Mouse (Mus musculus) liver, embryonic 14.5 days (tissue): Measurements from ENCODE around the gene Ifit3b. TPM values are rescaled to one million over a fixed set of nuclear protein-coding genes. Genes with fewer than 3 reads are reported as not detected.
A peak's percentile ranks its signal among the peaks of the same experiment; 100 is the strongest.

Experiments used
- ATAC-seq: fragments of 200-750 bp; cut with Nextera tagmentation; 2 replicates; pipeline ENCODE4 v1.8.0; 2017; ENCODE audit warnings: moderate number of reproducible peaks, mild to moderate bottlenecking, moderate library complexity; ENCODE audit not compliant: insufficient read depth
- DNase-seq, 3 experiments: peaks; one replicate each; pipeline ENCODE4 v3.0.0-alpha.2; 2012 to 2013; ENCODE audit warnings: low read depth in 3 of 3, low spot score in 3 of 3
- H3K27ac ChIP-seq: fragments of 300-500 bp; sonication (generic); 2 replicates; pipeline ENCODE4 v1.5.1; 2014; ENCODE audit warnings: moderate library complexity, mild to moderate bottlenecking, control low read depth, inconsistent platforms
- H3K27me3 ChIP-seq: fragments of 300-500 bp; sonication (generic); 2 replicates; pipeline ENCODE4 v1.6.1; 2014; ENCODE audit warnings: mild to moderate bottlenecking, low read length, moderate library complexity; ENCODE audit not compliant: control insufficient read depth, insufficient read depth
- H3K36me3 ChIP-seq: fragments of 300-500 bp; sonication (generic); replicated peaks from 2 replicates; pipeline ENCODE4 v1.6.1; 2014; ENCODE audit warnings: low read depth; ENCODE audit not compliant: control insufficient read depth, insufficient read depth
- H3K4me1 ChIP-seq, 2 experiments: fragments of 200-500 bp in 1 of 2; fragments of 300-500 bp in 1 of 2; sonication (generic) in 1 of 2; replicated peaks; 2 replicates each; pipeline ENCODE4 v1.6.1; 2012 to 2014; ENCODE audit warnings: antibody characterized with exemption in 1 of 2, inconsistent platforms in 1 of 2, low read length in 1 of 2; ENCODE audit not compliant: control insufficient read depth in 2 of 2, insufficient read depth in 2 of 2
- H3K4me2 ChIP-seq: fragments of 300-500 bp; sonication (generic); 2 replicates; pipeline ENCODE4 v1.6.1; 2014; ENCODE audit warnings: low read depth, mild to moderate bottlenecking, control low read depth, moderate library complexity
- H3K4me3 ChIP-seq, 2 experiments: fragments of 200-500 bp in 1 of 2; fragments of 300-500 bp in 1 of 2; sonication (generic) in 1 of 2; 2 replicates each; pipeline ENCODE4 v1.5.1; 2012 to 2014; ENCODE audit warnings: low read depth in 2 of 2, low read length in 2 of 2, mild to moderate bottlenecking in 2 of 2, control low read depth in 1 of 2, inconsistent platforms in 1 of 2, moderate library complexity in 1 of 2; ENCODE audit not compliant: insufficient read depth in 1 of 2
- H3K9ac ChIP-seq: fragments of 300-500 bp; sonication (generic); replicated peaks from 2 replicates; pipeline ENCODE4 v1.6.1; 2014; ENCODE audit warnings: mild to moderate bottlenecking, control low read depth, moderate library complexity
- H3K9me3 ChIP-seq: fragments of 300-500 bp; sonication (generic); 2 replicates; pipeline ENCODE4 v1.6.1; 2016; ENCODE audit warnings: low read length, mixed read lengths; ENCODE audit not compliant: control insufficient read depth
- CTCF ChIP-seq: IDR thresholded peaks from 2 replicates; pipeline ENCODE4 v1.5.1; 2016; ENCODE audit warnings: antibody characterized with exemption, low read depth, control low read depth
- EP300 ChIP-seq: IDR thresholded peaks from 2 replicates; pipeline ENCODE4 v1.6.1; 2016; ENCODE audit warnings: antibody characterized with exemption, low read depth
- WGBS: fragments of 180-500 bp; shearing (Covaris S2); extraction: QIAGEN DNeasy Blood & Tissue Kit; methylation state at CpG from one replicate; pipeline ENCODE4 v1.1.7; 2014; ENCODE audit not compliant: insufficient replicate concordance; 5-methylcytosine and 5-hydroxymethylcytosine counted together
- polyA plus RNA-seq, 2 experiments: library from polyadenylated mRNA; depleted of rRNA in 1 of 2; stranded (reverse) in 1 of 2; unstranded in 1 of 2; fragments of >200 nt; fragmentation: Nextera tagmentation in 1 of 2; extraction: Ambion mirVana in 1 of 2; gene quantifications; 2 replicates each; pipeline versions ENCODE4 v1.2.1 to v1.2.3; 2012 to 2014

The Ifit3b gene
- polyA plus RNA-seq, 2 experiments = 0.21 to 0.24 TPM

DNA sequence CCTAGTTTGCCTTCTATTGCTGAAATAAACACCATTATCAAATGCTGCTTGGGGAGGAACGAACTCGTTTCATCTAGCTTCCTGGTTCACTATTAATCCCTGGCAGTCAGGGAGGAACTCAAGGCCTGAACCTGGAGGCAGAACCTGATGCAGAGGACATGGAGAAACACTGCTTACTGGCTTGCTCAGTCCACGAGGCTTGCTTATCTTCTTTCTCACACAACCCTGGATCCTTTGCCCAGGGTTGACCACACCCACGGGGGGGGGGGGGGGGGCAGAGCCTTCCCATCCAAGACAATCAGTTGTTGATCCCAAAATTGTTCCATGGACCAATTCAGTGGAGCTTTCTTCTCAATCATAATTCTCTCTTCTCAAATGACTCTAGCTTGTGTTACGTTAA is 55.0 kb downstream of the Ifit3b start:
- no peak overlapping the region for H3K9ac ChIP-seq
- peaks cover 12 to 17% of the 10 kb centered on the region in 2 experiments for H3K4me1 ChIP-seq
- WGBS = 30% methylated on average over 5 of the region's 5 CpGs
- no peaks in the 10 kb centered on the region for H3K36me3 ChIP-seq
- peak; percentile 72 for ATAC-seq
- H3K27ac ChIP-seq = no peak overlapping the region
- TF ChIP-seq CTCF = no peak
- TF ChIP-seq EP300 = no peak; the same call in 1 of the 2 replicates
- H3K27me3 ChIP-seq = no peaks in the 10 kb centered on the region
- no peaks in the 10 kb centered on the region for H3K9me3 ChIP-seq
- DNase-seq = peak in 2 of 3 experiments; percentile 13 to 36
- peak overlapping the region; percentile 64 for H3K4me2 ChIP-seq
- H3K4me3 ChIP-seq = no peak overlapping the region

Other genes starting within 250 kb of the Ifit3b start
- gene Ch25h, start 132.8 kb upstream of the Ifit3b start, polyA plus RNA-seq (2012; rRNA removed) = 0.15 and 0.29 TPM in 2 replicates
- not detected in 2 replicates for gene Ch25h, start 132.8 kb upstream of the Ifit3b start, polyA plus RNA-seq (2014; fragmentation: Nextera tagmentation; extraction: Ambion mirVana)
- gene Lipa, start 80.5 kb upstream of the Ifit3b start, polyA plus RNA-seq (2012; rRNA removed) = 19.3 and 22.7 TPM in 2 replicates
- 40.4 and 44.2 TPM in 2 replicates for gene Lipa, start 80.5 kb upstream of the Ifit3b start, polyA plus RNA-seq (2014; fragmentation: Nextera tagmentation; extraction: Ambion mirVana)
- 0.75 and 2.1 TPM in 2 replicates for gene Ifit2, start 57.3 kb upstream of the Ifit3b start, polyA plus RNA-seq (2012; rRNA removed)
- 2.8 and 3.5 TPM in 2 replicates for gene Ifit2, start 57.3 kb upstream of the Ifit3b start, polyA plus RNA-seq (2014; fragmentation: Nextera tagmentation; extraction: Ambion mirVana)
- gene Ifit3, start 24.4 kb upstream of the Ifit3b start, polyA plus RNA-seq (2012; rRNA removed) = 0.54 and 1.1 TPM in 2 replicates
- 0.79 and 1.3 TPM in 2 replicates for gene Ifit3, start 24.4 kb upstream of the Ifit3b start, polyA plus RNA-seq (2014; fragmentation: Nextera tagmentation; extraction: Ambion mirVana)
- gene Ifit1bl1, start 6.0 kb upstream of the Ifit3b start, polyA plus RNA-seq (2012; rRNA removed) = 0.05 and 0.12 TPM in 2 replicates
- 0.10 and 0.28 TPM in 2 replicates for gene Ifit1bl1, start 6.0 kb upstream of the Ifit3b start, polyA plus RNA-seq (2014; fragmentation: Nextera tagmentation; extraction: Ambion mirVana)
- 0.04 TPM in 1 of 2 replicates, not detected in the other for gene Ifit1bl2, start 32.8 kb downstream of the Ifit3b start, polyA plus RNA-seq (2012; rRNA removed)
- gene Ifit1bl2, start 32.8 kb downstream of the Ifit3b start, polyA plus RNA-seq (2014; fragmentation: Nextera tagmentation; extraction: Ambion mirVana) = not detected in 2 replicates
- 0.34 and 0.63 TPM in 2 replicates for gene Ifit1, start 32.9 kb downstream of the Ifit3b start, polyA plus RNA-seq (2012; rRNA removed)
- 0.78 and 1.1 TPM in 2 replicates for gene Ifit1, start 32.9 kb downstream of the Ifit3b start, polyA plus RNA-seq (2014; fragmentation: Nextera tagmentation; extraction: Ambion mirVana)
- gene Slc16a12, start 139.3 kb downstream of the Ifit3b start, polyA plus RNA-seq (2012; rRNA removed) = 4.0 and 4.8 TPM in 2 replicates
- gene Slc16a12, start 139.3 kb downstream of the Ifit3b start, polyA plus RNA-seq (2014; fragmentation: Nextera tagmentation; extraction: Ambion mirVana) = 9.7 and 12.1 TPM in 2 replicates